ENCODE assay signal across 8 mouse cellular contexts in genomic region chr11:73198190-73198589, GRCm38 (mm10). TPM values are rescaled to one million over a fixed set of nuclear protein-coding genes. Genes with fewer than 3 reads are reported as not detected.
DNase-seq lines count a peak whose midpoint lies in the region; ATAC-seq and TF ChIP-seq lines count a peak whose summit lies in the region.

No protein-coding gene starts in this region.

- peak overlapping the region; percentile 80 for H3K4me3 ChIP-seq in kidney, embryonic 15.5 days (replicated peaks)
- H3K4me3 ChIP-seq in embryonic facial prominence, embryonic 10.5 days = peak overlapping the region; percentile 76
- peak overlapping the region; percentile 63 for H3K4me3 ChIP-seq in hindbrain, postnatal 0 days (ENCODE audit: low read length)
- peak overlapping the region; percentile 85 for H3K4me3 ChIP-seq in midbrain, embryonic 15.5 days

- no peak for ATAC-seq in kidney, embryonic 15.5 days (replicated peaks; ENCODE audit: low FRiP score)
- ATAC-seq in hindbrain, postnatal 0 days = no peak
- ATAC-seq in midbrain, embryonic 15.5 days (replicated peaks) = no peak

- H3K27me3 ChIP-seq in kidney, embryonic 15.5 days = no peaks in the 10 kb centered on the region
- no peaks in the 10 kb centered on the region; the same call in 1 of the 2 replicates for H3K27me3 ChIP-seq in embryonic facial prominence, embryonic 10.5 days (replicated peaks; ENCODE audit: low read depth, poor library complexity, severe bottlenecking)
- H3K27me3 ChIP-seq in hindbrain, postnatal 0 days (ENCODE audit: insufficient read depth, low read length) = no peaks in the 10 kb centered on the region
- no peaks in the 10 kb centered on the region for H3K27me3 ChIP-seq in midbrain, embryonic 15.5 days (replicated peaks)

- peaks cover 10% of the 10 kb centered on the region; the same call in 1 of the 2 replicates for H3K36me3 ChIP-seq in kidney, embryonic 15.5 days
- peaks cover 10% of the 10 kb centered on the region; the same call in 1 of the 2 replicates for H3K36me3 ChIP-seq in embryonic facial prominence, embryonic 10.5 days (replicated peaks)
- peaks cover 11% of the 10 kb centered on the region; the same call in 1 of the 2 replicates for H3K36me3 ChIP-seq in hindbrain, postnatal 0 days (ENCODE audit: insufficient read depth, low read length)
- 0 out of 2 replicates have a peak, but pooled peaks cover 5% of the 10 kb centered on the region for H3K36me3 ChIP-seq in midbrain, embryonic 15.5 days (replicated peaks)

- 7% methylated on average over 1 of the region's 1 CpGs for WGBS in kidney, embryonic 15.5 days
- 7% methylated on average over 1 of the region's 1 CpGs for WGBS in embryonic facial prominence, embryonic 10.5 days
- 3% methylated on average over 1 of the region's 1 CpGs for WGBS in hindbrain, postnatal 0 days
- WGBS in midbrain, embryonic 15.5 days = 2% methylated on average over 1 of the region's 1 CpGs

- no peak overlapping the region for H3K27ac ChIP-seq in kidney, embryonic 15.5 days
- no peak overlapping the region; the same call in 1 of the 2 replicates for H3K27ac ChIP-seq in embryonic facial prominence, embryonic 10.5 days (replicated peaks)
- H3K27ac ChIP-seq in hindbrain, postnatal 0 days = no peak overlapping the region
- no peak overlapping the region for H3K27ac ChIP-seq in midbrain, embryonic 15.5 days

- no peaks in the 10 kb centered on the region for H3K9me3 ChIP-seq in kidney, embryonic 15.5 days (replicated peaks)
- H3K9me3 ChIP-seq in embryonic facial prominence, embryonic 10.5 days = no peaks in the 10 kb centered on the region
- no peaks in the 10 kb centered on the region for H3K9me3 ChIP-seq in hindbrain, postnatal 0 days (ENCODE audit: low read length)
- no peaks in the 10 kb centered on the region for H3K9me3 ChIP-seq in midbrain, embryonic 15.5 days

- no peak for DNase-seq in kidney, postnatal 14 days
- no peak for DNase-seq in embryonic facial prominence, embryonic 10.5 days (ENCODE audit: low spot score)
- DNase-seq in hindbrain, postnatal 0 days (ENCODE audit: low spot score) = no peak
- no peak for DNase-seq in layer of hippocampus, postnatal 25 days (ENCODE audit: extremely low spot score in 1 of 2, low spot score in 1 of 2)
- DNase-seq in frontal cortex, postnatal 10 days (ENCODE audit: low spot score in 2 of 2) = no peak
- DNase-seq in left cerebral cortex, adult 11 months (ENCODE audit: low spot score) = no peak

- peak overlapping the region; percentile 83 for H3K9ac ChIP-seq in kidney, embryonic 15.5 days
- H3K9ac ChIP-seq in hindbrain, postnatal 0 days (replicated peaks; ENCODE audit: low read length) = peak overlapping the region; percentile 82
- H3K9ac ChIP-seq in midbrain, embryonic 15.5 days = peak overlapping the region; percentile 87

- TF ChIP-seq CTCF in hindbrain, postnatal 0 days (IDR thresholded peaks at IDR 0.05; ENCODE audit: low read depth) = no peak

- H3K4me2 ChIP-seq in kidney, embryonic 15.5 days = peak overlapping the region; percentile 98
- H3K4me2 ChIP-seq in hindbrain, postnatal 0 days (ENCODE audit: low read depth, low read length) = peak overlapping the region; percentile 96
- H3K4me2 ChIP-seq in midbrain, embryonic 15.5 days = peak overlapping the region; percentile 87

- peaks cover 19% of the 10 kb centered on the region for H3K4me1 ChIP-seq in kidney, embryonic 15.5 days
- peaks cover 20% of the 10 kb centered on the region for H3K4me1 ChIP-seq in embryonic facial prominence, embryonic 10.5 days
- H3K4me1 ChIP-seq in hindbrain, postnatal 0 days (ENCODE audit: insufficient read depth, low read length) = peaks cover 9% of the 10 kb centered on the region; the same call in 1 of the 2 replicates
- peaks cover 28% of the 10 kb centered on the region for H3K4me1 ChIP-seq in midbrain, embryonic 15.5 days

RNA-seq across cellular contexts. Expression of gene Ctns, which starts 0.7 kb away (rescaled TPM):
- polyA plus RNA-seq in kidney, embryonic 15.5 days (2015; fragmentation: Nextera tagmentation; extraction: Ambion mirVana) = 17.7 and 18.2 TPM in 2 replicates
- polyA plus RNA-seq in embryonic facial prominence, embryonic 10.5 days (2016; fragmentation: Nextera tagmentation; extraction: Ambion mirVana) = 17.4 and 18.4 TPM in 2 replicates
- 20.2 and 20.9 TPM in 2 replicates for total RNA-seq in hindbrain, postnatal 0 days (2014; rRNA removed)
- polyA plus RNA-seq in hindbrain, postnatal 0 days (2015; fragmentation: Nextera tagmentation; extraction: Ambion mirVana) = 13.0 and 14.0 TPM in 2 replicates
- polyA plus RNA-seq in midbrain, embryonic 15.5 days (2015; fragmentation: Nextera tagmentation; extraction: Ambion mirVana) = 19.9 and 20.8 TPM in 2 replicates
- 10 to 100 TPM; 16.5 to 23.0 TPM for total RNA-seq in layer of hippocampus, postnatal 25 days (2021)

RNA-seq across cellular contexts. Expression of gene Shpk, which starts 1.1 kb away (rescaled TPM):
- 1.5 and 1.7 TPM in 2 replicates for polyA plus RNA-seq in kidney, embryonic 15.5 days (2015; fragmentation: Nextera tagmentation; extraction: Ambion mirVana)
- 0.49 and 0.86 TPM in 2 replicates for polyA plus RNA-seq in embryonic facial prominence, embryonic 10.5 days (2016; fragmentation: Nextera tagmentation; extraction: Ambion mirVana)
- total RNA-seq in hindbrain, postnatal 0 days (2014; rRNA removed) = 2.2 and 3.4 TPM in 2 replicates
- 2.2 and 2.8 TPM in 2 replicates for polyA plus RNA-seq in hindbrain, postnatal 0 days (2015; fragmentation: Nextera tagmentation; extraction: Ambion mirVana)
- polyA plus RNA-seq in midbrain, embryonic 15.5 days (2015; fragmentation: Nextera tagmentation; extraction: Ambion mirVana) = 1.8 and 2.2 TPM in 2 replicates
- 1 to 10 TPM; 3.0 to 4.1 TPM for total RNA-seq in layer of hippocampus, postnatal 25 days (2021)

RNA-seq across cellular contexts. Expression of gene Tax1bp3, which starts 21.3 kb away (rescaled TPM):
- 202 and 204 TPM in 2 replicates for polyA plus RNA-seq in kidney, embryonic 15.5 days (2015; fragmentation: Nextera tagmentation; extraction: Ambion mirVana)
- polyA plus RNA-seq in embryonic facial prominence, embryonic 10.5 days (2016; fragmentation: Nextera tagmentation; extraction: Ambion mirVana) = 189 and 206 TPM in 2 replicates
- 34.7 and 46.4 TPM in 2 replicates for total RNA-seq in hindbrain, postnatal 0 days (2014; rRNA removed)
- 95.7 and 97.7 TPM in 2 replicates for polyA plus RNA-seq in hindbrain, postnatal 0 days (2015; fragmentation: Nextera tagmentation; extraction: Ambion mirVana)
- 156 and 161 TPM in 2 replicates for polyA plus RNA-seq in midbrain, embryonic 15.5 days (2015; fragmentation: Nextera tagmentation; extraction: Ambion mirVana)
- 10 to 100 TPM; 11.6 to 13.3 TPM for total RNA-seq in layer of hippocampus, postnatal 25 days (2021)

RNA-seq across cellular contexts. Expression of gene Emc6, which starts 21.4 kb away (rescaled TPM):
- polyA plus RNA-seq in kidney, embryonic 15.5 days (2015; fragmentation: Nextera tagmentation; extraction: Ambion mirVana) = 121 and 131 TPM in 2 replicates
- polyA plus RNA-seq in embryonic facial prominence, embryonic 10.5 days (2016; fragmentation: Nextera tagmentation; extraction: Ambion mirVana) = 122 and 123 TPM in 2 replicates
- 113 and 156 TPM in 2 replicates for total RNA-seq in hindbrain, postnatal 0 days (2014; rRNA removed)
- polyA plus RNA-seq in hindbrain, postnatal 0 days (2015; fragmentation: Nextera tagmentation; extraction: Ambion mirVana) = 188 and 191 TPM in 2 replicates
- polyA plus RNA-seq in midbrain, embryonic 15.5 days (2015; fragmentation: Nextera tagmentation; extraction: Ambion mirVana) = 116 TPM in 2 replicates
- total RNA-seq in layer of hippocampus, postnatal 25 days (2021) = 10 to 100 TPM; 51.3 to 65.6 TPM

RNA-seq across cellular contexts. Expression of gene Trpv1, which starts 35.9 kb away (rescaled TPM):
- polyA plus RNA-seq in kidney, embryonic 15.5 days (2015; fragmentation: Nextera tagmentation; extraction: Ambion mirVana) = 0.12 TPM in 1 of 2 replicates, not detected in the other
- 0.10 TPM in 1 of 2 replicates, not detected in the other for polyA plus RNA-seq in embryonic facial prominence, embryonic 10.5 days (2016; fragmentation: Nextera tagmentation; extraction: Ambion mirVana)
- total RNA-seq in hindbrain, postnatal 0 days (2014; rRNA removed) = 0.63 and 1.6 TPM in 2 replicates
- polyA plus RNA-seq in hindbrain, postnatal 0 days (2015; fragmentation: Nextera tagmentation; extraction: Ambion mirVana) = 0.29 and 0.30 TPM in 2 replicates
- polyA plus RNA-seq in midbrain, embryonic 15.5 days (2015; fragmentation: Nextera tagmentation; extraction: Ambion mirVana) = 0.14 and 0.21 TPM in 2 replicates
- under 1 TPM in 1 of 2 experiments, not detected in 1; 0.12 TPM for total RNA-seq in layer of hippocampus, postnatal 25 days (2021)
